Mouse (Mus musculus) erythroblast, embryonic 14.5 days (primary cell): Measurements from ENCODE around the gene Fcer1g.

Source experiments
- GATA1 ChIP-seq: IDR thresholded peaks from 2 replicates; pipeline ENCODE4 v1.6.1; 2012; ENCODE audit warnings: low read length, inconsistent platforms, mixed read lengths
- TAL1 ChIP-seq: IDR thresholded peaks from 3 replicates; pipeline ENCODE4 v1.6.1; 2012; ENCODE audit warnings: low read length, inconsistent platforms, mixed read lengths

DNA sequence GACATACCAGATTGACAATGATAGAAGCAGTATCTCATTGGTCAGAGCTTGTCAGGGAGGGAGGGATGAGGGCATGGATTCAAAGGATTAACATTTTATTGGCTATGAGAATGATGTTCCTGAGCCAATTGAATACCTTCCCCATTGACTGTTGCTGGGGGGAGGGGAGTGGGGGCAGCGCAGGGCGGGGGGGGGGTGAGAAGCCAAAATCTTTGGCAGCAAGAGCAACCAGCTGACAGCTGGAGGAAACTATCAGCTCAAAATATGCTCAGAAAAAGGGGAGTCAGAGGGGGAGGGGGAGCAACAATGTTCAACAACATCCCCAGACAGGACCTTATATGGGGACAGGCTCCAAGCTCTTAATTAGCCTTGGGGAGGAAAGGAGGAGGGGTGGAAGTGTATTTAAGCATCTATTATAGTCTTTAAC, 29.0 kb upstream of the Fcer1g start:
- TF ChIP-seq GATA1 (no peak), TAL1 (no peak)
